Mouse (Mus musculus): ENCODE measurements around the gene Tspan18.

DNA sequence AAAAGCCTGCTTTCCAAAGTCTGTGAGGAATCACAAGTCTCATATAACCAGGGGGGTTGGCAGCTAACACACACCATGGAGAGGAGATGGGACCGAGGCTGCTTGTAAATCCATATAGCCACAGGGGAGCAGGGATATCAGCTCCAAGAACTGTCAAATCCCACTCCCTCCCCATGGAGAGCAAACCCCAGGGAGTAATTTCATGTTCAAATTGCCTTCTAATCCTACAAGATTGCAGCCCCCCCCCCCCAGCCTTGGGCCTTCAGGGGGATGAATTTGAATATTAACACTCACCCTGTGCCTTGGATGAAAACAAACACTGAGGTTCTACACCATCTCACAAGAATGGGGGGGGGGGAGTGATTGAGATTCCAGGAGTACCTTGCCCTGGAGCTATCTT is 60.4 kb downstream of the Tspan18 start:
- TF ChIP-seq CTCF (conservative IDR thresholded peaks at IDR 0.05; ENCODE audit: low read length) (no peak), NANOG (IDR thresholded peaks at IDR 0.05; ENCODE audit: borderline replicate concordance, low read length) (no peak), POU5F1 (IDR thresholded peaks at IDR 0.05; ENCODE audit: borderline replicate concordance, low read length) (no peak)
